Mouse (Mus musculus): ENCODE results near the gene Zbtb1. TPM values are rescaled to one million over a fixed set of nuclear protein-coding genes. Genes with fewer than 3 reads are reported as not detected.
A peak's percentile ranks its signal among the peaks of the same experiment; 100 is the strongest.

The Zbtb1 gene
- 0.10 and 0.14 TPM in 2 replicates for polyA plus RNA-seq (2012)

GRCm38 (mm10) chr12:76369978-76370830, at the start of gene Zbtb1:
TSS of gene Zbtb1 (plus strand) at chr12:76370266.
- H3K27me3 ChIP-seq (ENCODE audit: control insufficient read depth): no peaks in the 10 kb centered on the region
- H3K4me3 ChIP-seq (replicated peaks): peak within 1 kb of the TSS; percentile 96
- no peak for TF ChIP-seq TAL1 (IDR thresholded peaks at IDR 0.05; ENCODE audit: low read length)
- no peak for TF ChIP-seq GATA1 (IDR thresholded peaks at IDR 0.05; ENCODE audit: low read length)
- H3K4me1 ChIP-seq (ENCODE audit: control insufficient read depth): peaks cover 79% of the 10 kb centered on the region
- no peaks in the 10 kb centered on the region for H3K9me3 ChIP-seq (ENCODE audit: control insufficient read depth, low read length)
- H3K36me3 ChIP-seq (ENCODE audit: control insufficient read depth): peaks cover 12% of the 10 kb centered on the region

- Histone ChIP-seq H3K4me3 (replicated peaks) (peak within 1 kb of the TSS; percentile 51), H3K4me1 (ENCODE audit: control insufficient read depth) (peaks cover 11% of the 10 kb centered on the region), H3K36me3 (ENCODE audit: control insufficient read depth) (peaks cover 42% of the 10 kb centered on the region), H3K9me3 (ENCODE audit: control insufficient read depth, low read length) (no peaks in the 10 kb centered on the region), H3K27me3 (ENCODE audit: control insufficient read depth) (peaks cover 15% of the 10 kb centered on the region)
- TF ChIP-seq GATA1 (IDR thresholded peaks at IDR 0.05; ENCODE audit: low read length) (no peak), TAL1 (IDR thresholded peaks at IDR 0.05; ENCODE audit: low read length) (no peak)
Measured at GRCm38 (mm10) chr12:76324679-76325431, 45.2 kb upstream of the Zbtb1 start, which contains the start of gene Akap5. TSS of gene Akap5 (plus strand) at chr12:76324891.

- TF ChIP-seq GATA1 (IDR thresholded peaks at IDR 0.05; ENCODE audit: low read length) (no peak), TAL1 (IDR thresholded peaks at IDR 0.05; ENCODE audit: low read length) (no peak)
- H3K36me3 ChIP-seq (ENCODE audit: control insufficient read depth): peaks cover 24% of the 10 kb centered on the region
- H3K9me3 ChIP-seq (ENCODE audit: control insufficient read depth, low read length): no peaks in the 10 kb centered on the region
- peaks cover 11% of the 10 kb centered on the region for H3K4me1 ChIP-seq (ENCODE audit: control insufficient read depth)
- H3K27me3 ChIP-seq (ENCODE audit: control insufficient read depth): peaks cover 15% of the 10 kb centered on the region
- no peak overlapping the region for H3K4me3 ChIP-seq (replicated peaks)
Measured at GRCm38 (mm10) chr12:76326437-76327220, 43.4 kb upstream of the Zbtb1 start.

- peaks cover 15% of the 10 kb centered on the region for H3K27me3 ChIP-seq (ENCODE audit: control insufficient read depth)
- peaks cover 11% of the 10 kb centered on the region for H3K4me1 ChIP-seq (ENCODE audit: control insufficient read depth)
- H3K36me3 ChIP-seq (ENCODE audit: control insufficient read depth): peaks cover 10% of the 10 kb centered on the region
- no peaks in the 10 kb centered on the region for H3K9me3 ChIP-seq (ENCODE audit: control insufficient read depth, low read length)
- TF ChIP-seq TAL1 (IDR thresholded peaks at IDR 0.05; ENCODE audit: low read length) (no peak), GATA1 (IDR thresholded peaks at IDR 0.05; ENCODE audit: low read length) (no peak)
- H3K4me3 ChIP-seq (replicated peaks): no peak overlapping the region
Measured at GRCm38 (mm10) chr12:76328567-76329354, 41.3 kb upstream of the Zbtb1 start.

GRCm38 (mm10) chr12:76333688-76334087, 36.4 kb upstream of the Zbtb1 start:
- TF ChIP-seq TAL1 (IDR thresholded peaks at IDR 0.05; ENCODE audit: low read length) (no peak), GATA1 (IDR thresholded peaks at IDR 0.05; ENCODE audit: low read length) (no peak)
- Histone ChIP-seq H3K27me3 (ENCODE audit: control insufficient read depth) (no peaks in the 10 kb centered on the region), H3K36me3 (ENCODE audit: control insufficient read depth) (peaks cover 4% of the 10 kb centered on the region), H3K4me1 (ENCODE audit: control insufficient read depth) (peaks cover 2% of the 10 kb centered on the region; the same call in 1 of the 2 replicates), H3K4me3 (replicated peaks) (no peak overlapping the region), H3K9me3 (ENCODE audit: control insufficient read depth, low read length) (no peaks in the 10 kb centered on the region)

GRCm38 (mm10) chr12:76335641-76336040, 34.4 kb upstream of the Zbtb1 start:
- Histone ChIP-seq H3K4me3 (replicated peaks) (no peak overlapping the region), H3K27me3 (ENCODE audit: control insufficient read depth) (no peaks in the 10 kb centered on the region), H3K9me3 (ENCODE audit: control insufficient read depth, low read length) (no peaks in the 10 kb centered on the region), H3K36me3 (ENCODE audit: control insufficient read depth) (no peaks in the 10 kb centered on the region), H3K4me1 (ENCODE audit: control insufficient read depth) (peaks cover 2% of the 10 kb centered on the region; the same call in 1 of the 2 replicates)
- TF ChIP-seq TAL1 (IDR thresholded peaks at IDR 0.05; ENCODE audit: low read length) (no peak), GATA1 (IDR thresholded peaks at IDR 0.05; ENCODE audit: low read length) (no peak)

GRCm38 (mm10) chr12:76336111-76336965, 33.7 kb upstream of the Zbtb1 start:
- Histone ChIP-seq H3K27me3 (ENCODE audit: control insufficient read depth) (no peaks in the 10 kb centered on the region), H3K9me3 (ENCODE audit: control insufficient read depth, low read length) (no peaks in the 10 kb centered on the region), H3K4me1 (ENCODE audit: control insufficient read depth) (peaks cover 2% of the 10 kb centered on the region; the same call in 1 of the 2 replicates), H3K36me3 (ENCODE audit: control insufficient read depth) (no peaks in the 10 kb centered on the region), H3K4me3 (replicated peaks) (no peak overlapping the region)
- TF ChIP-seq TAL1 (IDR thresholded peaks at IDR 0.05; ENCODE audit: low read length) (no peak), GATA1 (IDR thresholded peaks at IDR 0.05; ENCODE audit: low read length) (no peak)
